Mouse (Mus musculus) lung, adult 2 months (tissue): ENCODE measurements around the gene Nectin4.

Experiments used
- CTCF ChIP-seq: fragments of 200-500 bp; IDR thresholded peaks from 2 replicates; pipeline ENCODE4 v1.5.1; 2011; ENCODE audit warnings: mild to moderate bottlenecking, low read length, control low read depth; ENCODE audit not compliant: insufficient read depth
- POLR2A ChIP-seq: fragments of 200-500 bp; IDR thresholded peaks from 2 replicates; pipeline ENCODE4 v1.6.1; 2011; ENCODE audit warnings: low read depth, mild to moderate bottlenecking, control low read depth, low read length, borderline replicate concordance; ENCODE audit errors: extremely low read depth

DNA sequence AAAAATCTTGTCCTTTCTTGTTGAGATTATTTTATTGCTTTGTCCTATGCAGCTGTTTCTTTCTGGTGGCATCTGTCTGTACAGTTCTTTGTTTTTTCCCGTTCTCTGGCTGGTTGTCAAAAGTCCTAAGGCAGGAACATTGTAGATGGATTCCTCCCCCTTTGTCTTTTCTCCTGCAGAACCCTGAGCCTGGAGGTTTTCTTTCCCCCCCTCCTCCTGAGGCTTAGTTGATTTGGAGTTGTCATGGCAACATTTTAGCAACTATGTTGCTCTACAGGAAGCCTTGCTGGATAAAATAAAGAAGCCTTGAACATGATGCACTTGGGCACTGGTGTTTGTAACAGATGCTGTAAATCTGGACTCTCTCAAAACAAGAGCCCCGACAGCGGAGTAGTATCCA, 42.5 kb downstream of the Nectin4 start:
- TF ChIP-seq CTCF: no peak
- TF ChIP-seq POLR2A: no peak
